Comparison of ENCODE assay signal across 9 mouse cellular contexts in the genomic region with DNA sequence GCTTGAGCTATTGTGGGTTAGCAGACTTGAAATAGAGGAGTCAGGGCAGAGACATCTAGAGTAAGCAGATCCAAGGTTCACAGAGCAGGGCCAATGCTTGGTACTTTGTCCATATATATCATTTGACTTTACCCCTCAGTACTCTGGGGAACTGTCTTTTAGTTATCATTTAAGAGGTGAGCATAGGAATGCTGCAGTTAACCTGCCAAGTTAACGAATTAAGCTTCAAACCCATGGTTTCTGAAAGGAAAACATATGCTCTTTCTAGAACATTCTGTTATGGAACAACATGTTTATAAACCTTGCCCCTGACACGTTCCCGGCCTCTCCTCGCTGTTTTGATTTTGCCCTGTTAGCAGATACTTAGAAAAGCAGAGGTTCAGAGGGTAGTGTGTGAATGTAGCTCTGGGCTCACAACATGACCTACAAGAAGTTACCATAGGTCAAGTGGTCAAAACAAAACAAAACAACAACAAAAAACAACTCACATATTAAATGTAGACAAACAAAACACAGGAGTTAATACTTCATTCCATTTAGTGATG. TPM values are rescaled to one million over a fixed set of nuclear protein-coding genes. Genes with fewer than 3 reads are reported as not detected.
DNase-seq lines count a peak whose midpoint lies in the region; ATAC-seq and TF ChIP-seq lines count a peak whose summit lies in the region.
"Had no signal": no experiment of that assay in that cellular context is flagged by ENCODE, and none has a peak within 500 bp of the region (broad histone marks: within the 10 kb centered on the region; RNA-seq: fewer than 3 reads in every experiment).

No protein-coding gene starts in this region.

- peaks cover 4% of the 10 kb centered on the region; the same call in 1 of the 2 replicates for H3K4me1 ChIP-seq in lung, postnatal 0 days (ENCODE audit: insufficient read depth, low read depth, low read length)
- H3K4me1 ChIP-seq in limb, embryonic 13.5 days: peaks cover 26% of the 10 kb centered on the region
- no peaks in the 10 kb centered on the region for H3K4me1 ChIP-seq in stomach, postnatal 0 days (replicated peaks; ENCODE audit: control insufficient read depth, insufficient read depth)

- 56% methylated on average over 4 of the region's 4 CpGs for WGBS in lung, postnatal 0 days
- WGBS in limb, embryonic 13.5 days: 83% methylated on average over 4 of the region's 4 CpGs
- WGBS in stomach, postnatal 0 days: 72% methylated on average over 4 of the region's 4 CpGs

- no peak for TF ChIP-seq CTCF in lung, postnatal 0 days (IDR thresholded peaks at IDR 0.05)
- TF ChIP-seq CTCF in stomach, postnatal 0 days (IDR thresholded peaks at IDR 0.05; ENCODE audit: low read depth): no peak

- no peak for DNase-seq in cerebellum, adult 9-10 months
- peak; percentile 58 for DNase-seq in lung, postnatal 0 days (ENCODE audit: low spot score)
- no peak for DNase-seq in lung, postnatal 36 days
- DNase-seq in stomach, postnatal 0 days (ENCODE audit: low spot score): no peak
- DNase-seq in gastrocnemius, postnatal 4 days (ENCODE audit: low spot score in 2 of 2): no peak
- DNase-seq in ovary, postnatal 10 days (ENCODE audit: low spot score): no peak
- DNase-seq: adrenal gland, postnatal 25 days had no signal

- no peaks in the 10 kb centered on the region for H3K27me3 ChIP-seq in lung, postnatal 0 days (replicated peaks; ENCODE audit: insufficient read depth, low read length)
- H3K27me3 ChIP-seq in limb, embryonic 13.5 days: no peaks in the 10 kb centered on the region
- H3K27me3 ChIP-seq in stomach, postnatal 0 days (ENCODE audit: control insufficient read depth, insufficient read depth, low read length): no peaks in the 10 kb centered on the region

- no peaks in the 10 kb centered on the region for H3K36me3 ChIP-seq in lung, postnatal 0 days (ENCODE audit: insufficient read depth, low read length)
- H3K36me3 ChIP-seq in limb, embryonic 13.5 days: no peaks in the 10 kb centered on the region
- H3K36me3 ChIP-seq in stomach, postnatal 0 days (ENCODE audit: control insufficient read depth, insufficient read depth, low read length): no peaks in the 10 kb centered on the region

- peak overlapping the region; percentile 77 for H3K27ac ChIP-seq in lung, postnatal 0 days (ENCODE audit: low read length)
- H3K27ac ChIP-seq in limb, embryonic 13.5 days: no peak overlapping the region
- peak overlapping the region; percentile 83; the same call in 1 of the 2 replicates for H3K27ac ChIP-seq in stomach, postnatal 0 days (replicated peaks)

- 0 out of 2 replicates have a peak overlapping the region, but pooled peaks have one; percentile 69 for H3K9ac ChIP-seq in lung, postnatal 0 days (replicated peaks; ENCODE audit: low read depth)
- peak overlapping the region; percentile 90 for H3K9ac ChIP-seq in limb, embryonic 13.5 days
- peak overlapping the region; percentile 81 for H3K9ac ChIP-seq in stomach, postnatal 0 days (ENCODE audit: low read length)

- H3K4me2 ChIP-seq in lung, postnatal 0 days (replicated peaks; ENCODE audit: low read depth, low read length): peak overlapping the region; percentile 76
- H3K4me2 ChIP-seq in limb, embryonic 13.5 days (replicated peaks): peak overlapping the region; percentile 78
- peak overlapping the region; percentile 77 for H3K4me2 ChIP-seq in stomach, postnatal 0 days (replicated peaks; ENCODE audit: low read depth)

- no peaks in the 10 kb centered on the region for H3K9me3 ChIP-seq in lung, postnatal 0 days (ENCODE audit: low read length)
- H3K9me3 ChIP-seq in limb, embryonic 13.5 days: no peaks in the 10 kb centered on the region
- H3K9me3 ChIP-seq in stomach, postnatal 0 days (ENCODE audit: control insufficient read depth, low read length): no peaks in the 10 kb centered on the region

- ATAC-seq in cerebellum, adult (ENCODE audit: insufficient number of reproducible peaks, low FRiP score, low TSS enrichment): peak; percentile 24; the same call in 1 of the 2 replicates
- peak; percentile 36; the same call in 1 of the 2 replicates for ATAC-seq in lung, postnatal 0 days
- no peak for ATAC-seq in limb, embryonic 13.5 days (ENCODE audit: low FRiP score, low read depth)
- ATAC-seq in stomach, postnatal 0 days (ENCODE audit: low FRiP score, low TSS enrichment): no peak

- TF ChIP-seq EP300 in lung, postnatal 0 days (IDR thresholded peaks at IDR 0.05): peak; percentile 51
- no peak for TF ChIP-seq EP300 in stomach, postnatal 0 days (optimal IDR thresholded peaks at IDR 0.05)

- H3K4me3 ChIP-seq in lung, postnatal 0 days (ENCODE audit: low read depth, low read length): peak overlapping the region; percentile 53
- peak overlapping the region; percentile 65 for H3K4me3 ChIP-seq in limb, embryonic 13.5 days
- H3K4me3 ChIP-seq in stomach, postnatal 0 days (ENCODE audit: low read depth, low read length): peak overlapping the region; percentile 58

RNA-seq across cellular contexts. Expression of a gene that starts 1.0 kb away (rescaled TPM):
- 8.6 and 9.3 TPM in 2 replicates for polyA plus RNA-seq in lung, postnatal 0 days (2015; fragmentation: Nextera tagmentation; extraction: Ambion mirVana)
- polyA plus RNA-seq in limb, embryonic 13.5 days (2015; fragmentation: Nextera tagmentation; extraction: Ambion mirVana): 30.2 and 32.2 TPM in 2 replicates
- polyA plus RNA-seq in stomach, postnatal 0 days (2015; fragmentation: Nextera tagmentation; extraction: Ambion mirVana): 7.2 and 7.3 TPM in 2 replicates
- 10 to 100 TPM; 16.1 to 19.3 TPM for total RNA-seq in gastrocnemius, postnatal 4 days (2021)

Comparison
In these comparisons a context has a peak if more than half of its experiments do, and no peak if none do; other contexts are left out.
1. ATAC-seq: peak in cerebellum, adult (single experiment) and lung, postnatal 0 days (single experiment); none in limb, embryonic 13.5 days (single experiment) and stomach, postnatal 0 days (single experiment).
2. Peak in every context shown above with its lines, with median percentiles within 50 percentile points of each other: H3K4me2 ChIP-seq, H3K4me3 ChIP-seq and H3K9ac ChIP-seq.